Mouse (Mus musculus) MN1 (cell line): ENCODE results near the gene Cox7a2.

Experiments
- DNase-seq: peaks from one replicate; pipeline ENCODE4 v3.0.0-alpha.2; 2016; ENCODE audit warnings: low spot score

Gene Cox7a2

GRCm38 (mm10) chr9:79759385-79760005 lies at the start of gene Cox7a2:
Cox7a2 (minus strand) TSS chr9:79759878.
- peak; percentile 96 for DNase-seq

DNA sequence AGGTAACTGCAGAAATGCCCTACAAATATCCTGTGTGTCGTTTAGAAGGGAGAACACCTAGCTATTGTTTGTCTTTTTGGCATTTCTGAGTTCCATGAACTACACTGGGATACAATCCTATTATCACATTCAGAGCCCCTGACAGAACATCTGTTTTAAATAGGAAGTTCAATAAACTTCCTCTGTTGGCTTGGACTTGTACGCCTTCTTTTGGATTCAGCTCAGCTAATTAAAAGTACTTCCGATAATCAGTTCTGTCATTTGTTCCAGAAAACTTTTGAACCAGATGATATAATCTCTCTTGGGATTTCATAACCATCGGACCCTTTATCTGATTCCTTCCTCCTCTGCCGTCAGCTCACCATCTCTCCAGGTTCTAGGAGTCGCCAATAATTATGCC lies 49.7 kb upstream of the Cox7a2 start:
- no peak for DNase-seq

DNA sequence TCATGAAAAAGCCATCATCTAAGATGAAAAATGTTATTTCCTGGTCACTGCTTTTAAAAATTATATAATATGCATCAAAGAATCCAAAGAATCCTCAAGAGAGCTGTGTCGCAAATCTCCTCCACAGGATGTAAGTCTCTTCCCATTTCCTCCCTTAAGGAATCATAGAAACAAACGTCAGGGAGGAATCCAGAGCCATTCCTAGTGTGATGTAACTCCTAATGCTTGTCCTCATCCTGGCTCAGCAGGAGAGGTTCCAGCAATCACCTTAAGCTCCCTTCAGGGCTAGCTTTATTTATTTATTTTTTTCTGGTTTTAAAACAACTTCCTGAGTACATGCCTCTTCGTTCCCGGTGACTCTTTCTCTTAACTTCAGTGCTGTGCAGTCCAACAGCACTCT lies 47.5 kb upstream of the Cox7a2 start:
- DNase-seq = no peak

GRCm38 (mm10) chr9:79806317-79807075 lies 46.8 kb upstream of the Cox7a2 start:
- DNase-seq = peak; percentile 57

- no peak for DNase-seq
Observed at GRCm38 (mm10) chr9:79805426-79805825, 45.7 kb upstream of the Cox7a2 start.

GRCm38 (mm10) chr9:79796461-79797135 lies 36.9 kb upstream of the Cox7a2 start:
- DNase-seq = no peak

DNA sequence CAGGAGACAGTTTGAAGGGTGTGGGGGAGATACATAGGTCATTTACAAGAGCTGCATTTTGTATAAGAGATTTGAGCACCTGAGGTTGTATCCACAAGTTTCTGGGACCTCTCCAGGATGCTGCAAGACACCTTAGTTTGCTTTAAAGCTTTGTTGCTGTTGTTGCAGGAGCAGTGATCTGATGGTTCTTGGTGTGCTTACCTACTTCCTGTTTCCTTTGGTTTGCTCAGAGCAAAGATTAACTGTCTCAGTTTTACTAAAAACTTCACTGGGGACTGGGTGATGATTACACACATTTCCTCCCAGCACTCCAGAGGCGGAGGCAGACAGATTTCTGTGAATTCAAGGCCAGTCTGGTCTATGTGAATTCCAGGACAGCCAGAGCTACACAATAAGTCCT lies 35.4 kb upstream of the Cox7a2 start:
- no peak for DNase-seq

DNA sequence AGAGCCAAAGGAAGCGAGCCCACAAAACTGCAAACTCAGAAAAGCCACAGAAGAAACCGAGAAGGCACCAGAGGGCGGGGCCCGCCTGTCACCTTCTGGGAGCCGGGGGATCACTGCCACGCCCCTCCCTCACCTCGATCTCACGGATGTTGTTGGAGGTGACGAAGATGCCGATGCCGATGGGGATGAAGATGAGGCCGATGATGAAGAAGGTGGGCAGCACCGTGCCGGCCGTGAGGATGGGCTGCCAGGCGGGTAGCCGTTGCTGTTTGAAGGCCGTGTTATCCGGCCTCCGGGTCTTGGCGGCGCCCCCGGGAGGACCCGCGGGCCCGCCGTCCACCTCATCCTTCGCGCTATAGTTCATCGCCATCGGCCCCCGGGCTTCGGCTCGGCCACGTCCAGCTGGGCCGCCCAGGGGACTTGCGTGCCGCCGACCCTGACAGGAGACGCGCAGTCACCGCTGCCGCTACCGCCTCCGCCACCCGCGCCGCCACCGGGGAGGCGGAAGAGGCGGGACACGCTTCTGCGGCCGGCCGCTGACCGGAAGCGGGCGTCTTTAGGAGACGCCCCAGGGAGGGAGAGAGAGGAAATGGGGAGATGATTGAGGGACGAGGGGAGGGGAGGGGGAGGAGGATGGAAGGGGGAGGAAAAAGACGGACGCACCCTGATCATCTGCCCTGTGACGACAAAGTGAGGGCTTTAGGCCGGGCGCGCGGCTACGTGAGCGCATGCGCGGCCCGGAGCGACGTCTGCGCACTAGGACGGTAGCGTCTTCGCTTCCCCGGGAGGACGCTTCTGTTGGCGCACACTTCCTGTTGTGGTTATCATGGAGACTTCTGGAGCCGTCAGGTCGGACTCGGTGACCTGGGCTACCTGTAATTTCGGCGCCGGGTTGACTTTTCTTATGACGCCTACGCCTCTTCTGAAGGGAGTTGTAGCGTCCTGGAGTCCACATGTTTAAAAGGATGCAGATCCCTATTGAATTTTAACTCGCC lies 33.5 kb upstream of the Cox7a2 start, which contains the start of gene Tmem30a:
Gene Tmem30a (minus strand): TSS at position 667 of the 995 bp plus-strand sequence.
- peak; percentile 98 for DNase-seq

GRCm38 (mm10) chr9:79785794-79786085 lies 26.1 kb upstream of the Cox7a2 start:
- DNase-seq = no peak

GRCm38 (mm10) chr9:79784934-79785793 lies 25.5 kb upstream of the Cox7a2 start:
- no peak for DNase-seq

GRCm38 (mm10) chr9:79784439-79784838 lies 24.8 kb upstream of the Cox7a2 start:
- no peak for DNase-seq

GRCm38 (mm10) chr9:79779354-79779753 lies 19.7 kb upstream of the Cox7a2 start:
- peak; percentile 40 for DNase-seq

DNA sequence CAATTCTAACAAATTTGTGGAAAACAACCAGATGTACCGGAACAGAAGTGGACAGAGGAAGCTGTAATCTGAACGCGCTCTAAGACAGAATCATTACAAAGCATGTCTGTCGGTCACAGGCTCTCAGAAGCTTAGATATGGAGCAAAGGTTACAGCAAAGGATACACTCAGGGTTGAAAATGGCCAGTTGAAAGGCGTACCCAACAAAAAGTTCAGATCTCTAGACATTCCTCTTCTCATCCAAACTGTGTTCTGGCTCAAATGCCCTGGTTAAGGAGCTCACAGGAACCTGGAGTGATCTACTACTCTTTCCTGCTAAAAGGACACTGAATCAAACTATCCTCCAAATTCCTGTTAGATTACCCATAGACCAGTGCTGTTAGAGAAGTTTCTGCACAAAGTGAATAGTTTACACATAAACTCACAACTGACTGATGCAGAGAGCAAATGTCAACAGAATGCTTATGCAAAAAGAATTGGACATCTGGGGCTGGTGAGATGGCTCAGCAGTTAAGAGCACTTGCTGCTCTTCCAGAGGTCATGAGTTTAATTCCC lies 7.4 kb upstream of the Cox7a2 start:
- no peak for DNase-seq

DNA sequence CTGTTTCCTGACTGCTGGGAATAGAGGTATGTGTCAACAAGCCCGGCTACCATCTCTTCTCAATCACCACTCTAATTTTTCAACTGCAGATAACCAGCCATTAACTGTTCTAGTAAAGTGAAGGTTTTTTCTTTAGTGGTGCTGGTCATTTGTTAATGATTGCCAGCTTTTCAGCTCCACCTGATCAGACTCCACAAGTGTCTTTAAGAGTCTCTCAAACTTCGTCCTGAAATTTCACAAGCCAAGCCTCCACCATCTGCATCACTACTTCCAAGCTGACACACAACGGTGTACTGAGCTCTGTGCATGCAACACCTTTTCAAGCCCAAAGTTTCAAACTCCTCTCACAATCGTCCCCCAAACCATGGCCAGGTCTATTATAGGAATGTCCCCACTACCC lies 5.7 kb upstream of the Cox7a2 start:
- no peak for DNase-seq

GRCm38 (mm10) chr9:79762519-79762918 lies 2.8 kb upstream of the Cox7a2 start:
- DNase-seq = no peak

GRCm38 (mm10) chr9:79760076-79760475 lies 398 bp upstream of the Cox7a2 start:
- DNase-seq = no peak

GRCm38 (mm10) chr9:79755311-79755710 lies 4.4 kb downstream of the Cox7a2 start:
- DNase-seq = no peak

- DNase-seq = no peak
Observed at GRCm38 (mm10) chr9:79751846-79752245, 7.8 kb downstream of the Cox7a2 start.

GRCm38 (mm10) chr9:79750709-79751108 lies 9.0 kb downstream of the Cox7a2 start:
- no peak for DNase-seq

- no peak for DNase-seq
Observed at GRCm38 (mm10) chr9:79745036-79745435, 14.6 kb downstream of the Cox7a2 start.

DNA sequence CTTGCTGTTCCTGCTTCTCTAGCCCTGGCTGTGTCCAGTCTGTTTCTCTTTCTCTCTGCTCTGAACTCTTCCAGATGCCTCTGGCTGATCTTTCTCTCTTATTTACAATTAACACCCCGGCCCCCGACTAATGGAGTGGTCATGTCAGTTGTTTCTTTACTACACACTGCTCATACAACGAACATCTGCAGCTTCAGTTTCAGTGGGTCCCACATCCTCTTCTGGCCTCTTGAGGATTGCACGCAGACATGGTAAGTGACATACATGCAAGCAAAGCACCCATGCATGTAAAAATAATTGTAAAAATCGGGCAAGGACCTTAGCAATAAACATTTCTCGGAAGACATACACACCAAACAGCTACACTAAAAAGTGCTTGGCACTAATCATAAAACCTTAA lies 24.1 kb downstream of the Cox7a2 start:
- DNase-seq = no peak
